Mouse (Mus musculus): Measurements from ENCODE around the gene Cmtr2. TPM values are rescaled to one million over a fixed set of nuclear protein-coding genes. Genes with fewer than 3 reads are reported as not detected.

Cmtr2 gene
- polyA plus RNA-seq, 1 experiment, result 2.9 TPM

DNA sequence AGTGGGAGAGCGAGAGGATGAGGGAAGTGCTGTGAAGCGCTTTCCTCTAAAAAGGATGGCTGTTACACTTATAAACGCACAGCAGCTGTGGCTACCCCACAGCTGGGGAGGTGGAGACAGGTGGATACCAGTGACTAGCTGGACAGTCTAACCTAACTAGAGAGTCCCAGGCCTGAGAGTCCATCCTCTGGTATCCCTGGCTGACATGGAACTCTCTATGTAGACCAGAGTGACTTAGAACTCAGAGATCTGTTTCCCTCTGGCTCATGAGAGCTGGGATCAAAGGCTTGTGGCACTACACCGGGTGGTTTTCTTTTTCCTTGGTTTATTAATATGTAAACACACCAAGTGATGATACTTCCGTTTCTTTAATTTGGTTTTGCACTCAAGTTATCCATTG lies 1.7 kb downstream of the Cmtr2 start:
- no peak overlapping the region for H3K27ac ChIP-seq (ENCODE audit: insufficient read depth, low read length)
- H3K36me3 ChIP-seq (ENCODE audit: control insufficient read depth, insufficient read depth, low read length), result peaks cover 12% of the 10 kb centered on the region
- 50% methylated on average over 5 of the region's 5 CpGs for WGBS
- H3K4me1 ChIP-seq (ENCODE audit: control insufficient read depth, insufficient read depth, insufficient read length), result peaks cover 5% of the 10 kb centered on the region; the same call in 1 of the 2 replicates
- TF ChIP-seq POLR2A (IDR thresholded peaks at IDR 0.05; ENCODE audit: low read depth, low read length), result no peak
- no peak for TF ChIP-seq CTCF (IDR thresholded peaks at IDR 0.05; ENCODE audit: extremely low read depth, insufficient read depth, insufficient read length, insufficient replicate concordance)
- peak overlapping the region; percentile 89; the same call in 1 of the 2 replicates for H3K4me3 ChIP-seq (ENCODE audit: extremely low read depth, insufficient read depth, insufficient read length)
- no peaks in the 10 kb centered on the region for H3K27me3 ChIP-seq (ENCODE audit: control insufficient read depth, insufficient read depth, low read length)
- no peak for DNase-seq (ENCODE audit: low read depth in 1 of 2, low spot score in 2 of 2)

DNA sequence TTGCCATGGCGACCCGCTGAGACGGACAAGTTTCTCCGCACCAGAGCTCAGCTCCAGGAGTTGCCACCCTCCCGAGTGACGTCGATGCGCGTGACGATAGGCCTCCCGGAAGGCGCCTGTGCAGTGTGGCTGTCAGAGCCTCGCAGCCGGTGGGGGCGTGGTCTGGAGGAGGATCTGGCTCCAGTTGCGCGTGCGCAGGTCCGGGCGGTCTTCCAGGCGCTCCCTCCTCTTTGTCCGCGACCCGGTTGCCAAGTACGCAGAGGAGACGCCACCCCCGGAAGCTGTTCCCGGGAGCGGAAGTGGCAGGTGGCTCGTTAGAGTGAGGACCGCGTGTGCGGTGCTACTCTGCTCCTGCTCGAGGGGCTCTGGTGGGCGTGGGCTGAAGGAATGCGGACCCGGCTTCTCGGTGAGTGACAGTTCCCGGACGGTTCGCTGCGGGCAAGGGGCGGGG lies 2.2 kb downstream of the Cmtr2 start:
- DNase-seq (ENCODE audit: low read depth in 1 of 2, low spot score in 2 of 2), result peak; percentile 96 to 99
- H3K36me3 ChIP-seq (ENCODE audit: control insufficient read depth, insufficient read depth, low read length), result peaks cover 16% of the 10 kb centered on the region
- under 1% methylated on average over 43 of the region's 43 CpGs for WGBS
- peak overlapping the region; percentile 49; the same call in 1 of the 2 replicates for H3K27ac ChIP-seq (ENCODE audit: insufficient read depth, low read length)
- no peak for TF ChIP-seq POLR2A (IDR thresholded peaks at IDR 0.05; ENCODE audit: low read depth, low read length)
- TF ChIP-seq CTCF (IDR thresholded peaks at IDR 0.05; ENCODE audit: extremely low read depth, insufficient read depth, insufficient read length, insufficient replicate concordance), result no peak
- peaks cover 5% of the 10 kb centered on the region; the same call in 1 of the 2 replicates for H3K4me1 ChIP-seq (ENCODE audit: control insufficient read depth, insufficient read depth, insufficient read length)
- no peaks in the 10 kb centered on the region for H3K27me3 ChIP-seq (ENCODE audit: control insufficient read depth, insufficient read depth, low read length)
- peak overlapping the region; percentile 89 for H3K4me3 ChIP-seq (ENCODE audit: extremely low read depth, insufficient read depth, insufficient read length)

DNA sequence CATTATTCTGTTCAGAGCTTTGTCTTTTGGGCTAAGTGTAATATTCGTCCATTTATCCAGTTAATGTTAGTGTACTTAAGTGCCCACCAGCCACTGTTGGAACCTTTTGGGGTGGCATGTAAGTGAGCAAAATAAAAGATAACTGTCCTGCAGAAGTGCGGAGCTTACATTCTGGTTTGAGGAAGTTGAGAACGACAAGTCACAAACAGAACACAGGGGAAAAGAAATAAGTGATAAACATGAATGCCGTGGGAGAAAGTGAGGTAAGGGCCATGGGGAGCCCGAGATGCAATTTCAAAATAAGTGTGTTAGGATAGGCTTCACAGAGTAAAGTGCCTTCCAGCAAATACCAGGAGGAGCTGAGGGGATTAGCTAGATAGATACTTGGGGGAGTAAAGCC lies 3.0 kb downstream of the Cmtr2 start:
- TF ChIP-seq POLR2A (IDR thresholded peaks at IDR 0.05; ENCODE audit: low read depth, low read length), result no peak
- no peak for TF ChIP-seq CTCF (IDR thresholded peaks at IDR 0.05; ENCODE audit: extremely low read depth, insufficient read depth, insufficient read length, insufficient replicate concordance)
- Histone ChIP-seq H3K4me1 (ENCODE audit: control insufficient read depth, insufficient read depth, insufficient read length) (peaks cover 5% of the 10 kb centered on the region; the same call in 1 of the 2 replicates), H3K36me3 (ENCODE audit: control insufficient read depth, insufficient read depth, low read length) (peaks cover 19% of the 10 kb centered on the region), H3K27me3 (ENCODE audit: control insufficient read depth, insufficient read depth, low read length) (no peaks in the 10 kb centered on the region), H3K27ac (ENCODE audit: insufficient read depth, low read length) (no peak overlapping the region), H3K4me3 (ENCODE audit: extremely low read depth, insufficient read depth, insufficient read length) (0 out of 2 replicates have a peak overlapping the region, but pooled peaks have one; percentile 8)
- 19% methylated on average over 5 of the region's 5 CpGs for WGBS
- no peak for DNase-seq (ENCODE audit: low read depth in 1 of 2, low spot score in 2 of 2)

DNA sequence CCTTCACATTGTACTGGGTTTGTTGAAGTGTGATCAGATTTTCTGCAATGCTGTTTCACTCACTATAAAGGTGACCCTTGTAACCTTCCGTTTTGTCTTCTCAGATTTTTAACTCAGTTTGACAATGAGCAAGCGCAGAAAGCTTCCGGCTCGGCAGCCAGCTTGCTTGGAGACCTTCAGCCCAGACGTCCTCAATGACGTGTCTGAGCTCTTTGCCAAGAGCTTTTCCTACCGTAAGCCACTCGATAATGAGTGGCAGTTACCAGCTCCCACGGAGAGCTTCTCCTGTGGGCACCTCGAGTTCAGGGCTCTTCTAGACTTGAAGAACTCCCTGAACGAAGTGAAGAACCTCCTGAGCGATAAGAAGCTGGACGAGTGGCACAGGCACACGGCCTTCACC lies 5.5 kb downstream of the Cmtr2 start:
- no peak overlapping the region for H3K4me3 ChIP-seq (ENCODE audit: extremely low read depth, insufficient read depth, insufficient read length)
- H3K27me3 ChIP-seq (ENCODE audit: control insufficient read depth, insufficient read depth, low read length), result no peaks in the 10 kb centered on the region
- no peak for DNase-seq (ENCODE audit: low read depth in 1 of 2, low spot score in 2 of 2)
- peaks cover 5% of the 10 kb centered on the region; the same call in 1 of the 2 replicates for H3K4me1 ChIP-seq (ENCODE audit: control insufficient read depth, insufficient read depth, insufficient read length)
- H3K36me3 ChIP-seq (ENCODE audit: control insufficient read depth, insufficient read depth, low read length), result peaks cover 19% of the 10 kb centered on the region
- H3K27ac ChIP-seq (ENCODE audit: insufficient read depth, low read length), result no peak overlapping the region
- no peak for TF ChIP-seq POLR2A (IDR thresholded peaks at IDR 0.05; ENCODE audit: low read depth, low read length)
- TF ChIP-seq CTCF (IDR thresholded peaks at IDR 0.05; ENCODE audit: extremely low read depth, insufficient read depth, insufficient read length, insufficient replicate concordance), result no peak
- 92% methylated on average over 14 of the region's 14 CpGs for WGBS

DNA sequence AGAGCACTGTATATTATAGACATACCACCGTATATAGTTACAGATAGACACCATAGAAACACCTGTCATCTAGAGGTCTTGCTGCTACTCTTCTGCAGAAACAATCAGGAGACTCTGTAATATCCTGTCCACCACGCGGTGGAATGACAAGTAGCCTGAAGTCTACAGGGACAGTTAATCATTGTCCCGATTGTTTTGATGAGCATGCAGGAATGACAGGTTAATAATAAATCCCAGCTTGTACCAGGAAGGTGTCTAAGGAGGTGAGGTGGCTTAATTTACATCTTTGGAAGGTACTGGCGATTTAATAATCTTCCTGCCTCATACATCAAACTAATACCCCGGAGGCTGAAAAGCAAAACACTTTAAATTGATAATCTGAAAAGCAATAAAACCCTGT lies 15.3 kb downstream of the Cmtr2 start:
- Histone ChIP-seq H3K4me3 (ENCODE audit: extremely low read depth, insufficient read depth, insufficient read length) (no peak overlapping the region), H3K4me1 (ENCODE audit: control insufficient read depth, insufficient read depth, insufficient read length) (no peaks in the 10 kb centered on the region), H3K27me3 (ENCODE audit: control insufficient read depth, insufficient read depth, low read length) (no peaks in the 10 kb centered on the region), H3K36me3 (ENCODE audit: control insufficient read depth, insufficient read depth, low read length) (no peaks in the 10 kb centered on the region), H3K27ac (ENCODE audit: insufficient read depth, low read length) (no peak overlapping the region)
- no peak for DNase-seq (ENCODE audit: low read depth in 1 of 2, low spot score in 2 of 2)
- WGBS, result 81% methylated on average over 6 of the region's 6 CpGs
- TF ChIP-seq CTCF (IDR thresholded peaks at IDR 0.05; ENCODE audit: extremely low read depth, insufficient read depth, insufficient read length, insufficient replicate concordance), result no peak
- TF ChIP-seq POLR2A (IDR thresholded peaks at IDR 0.05; ENCODE audit: low read depth, low read length), result no peak

DNA sequence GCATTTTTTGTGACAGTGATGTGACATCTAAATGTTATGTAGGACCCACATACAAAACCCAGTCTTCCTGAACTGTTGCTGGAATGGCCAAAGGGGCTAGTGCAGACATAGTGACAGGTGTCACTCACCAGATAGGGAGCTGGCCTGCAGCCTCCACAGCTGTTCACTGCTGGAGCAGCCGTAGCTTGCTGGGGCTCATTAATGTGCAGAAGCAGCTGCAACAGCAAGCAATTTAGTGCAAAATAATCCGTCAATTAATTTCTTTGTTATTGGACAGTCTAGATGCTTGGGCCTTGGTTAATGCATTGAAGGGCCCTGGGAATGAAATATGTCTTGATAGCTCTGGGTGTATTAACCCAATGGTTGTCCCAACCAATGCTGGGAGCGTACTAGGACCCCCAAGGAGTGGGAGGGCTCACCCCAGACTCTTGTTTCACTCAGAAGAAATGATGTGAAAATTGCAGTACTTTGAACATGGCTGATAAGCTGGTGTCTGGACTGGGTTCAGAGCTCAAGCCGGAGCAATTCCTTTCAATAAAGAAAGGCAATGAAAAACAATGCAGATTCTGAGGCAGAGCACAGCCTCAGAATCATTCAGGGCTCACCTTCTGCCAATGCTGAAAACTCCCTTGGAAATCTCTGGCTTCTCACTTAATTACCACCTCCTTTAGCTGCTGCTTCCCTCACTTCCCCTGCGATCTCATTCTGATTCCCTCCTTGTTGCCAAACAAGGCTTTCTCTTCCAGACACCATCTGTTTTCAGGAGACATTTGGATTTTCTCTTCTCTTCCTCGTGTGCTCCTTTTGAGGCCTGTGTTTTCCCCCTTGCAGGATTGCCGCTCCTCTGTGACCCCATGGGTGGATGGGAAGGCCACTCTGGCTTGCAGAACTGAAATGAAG lies 27.1 kb downstream of the Cmtr2 start:
- H3K4me3 ChIP-seq (ENCODE audit: extremely low read depth, insufficient read depth, insufficient read length), result no peak overlapping the region
- no peaks in the 10 kb centered on the region for H3K4me1 ChIP-seq (ENCODE audit: control insufficient read depth, insufficient read depth, insufficient read length)
- H3K27ac ChIP-seq (ENCODE audit: insufficient read depth, low read length), result no peak overlapping the region
- peaks cover 1% of the 10 kb centered on the region; the same call in 1 of the 2 replicates for H3K27me3 ChIP-seq (ENCODE audit: control insufficient read depth, insufficient read depth, low read length)
- WGBS, result 62% methylated on average over 7 of the region's 7 CpGs
- DNase-seq (ENCODE audit: low read depth in 1 of 2, low spot score in 2 of 2), result no peak
- TF ChIP-seq CTCF (IDR thresholded peaks at IDR 0.05; ENCODE audit: extremely low read depth, insufficient read depth, insufficient read length, insufficient replicate concordance) (no peak), POLR2A (IDR thresholded peaks at IDR 0.05; ENCODE audit: low read depth, low read length) (no peak)
- H3K36me3 ChIP-seq (ENCODE audit: control insufficient read depth, insufficient read depth, low read length), result no peaks in the 10 kb centered on the region

Measured in spleen, adult 2 months (tissue).